Mouse (Mus musculus) R1 (cell line): ENCODE measurements around the gene Dnase1l1.
A peak's percentile ranks its signal among the peaks of the same experiment; 100 is the strongest.

Experiments used
- DNase-seq: peaks from one replicate; pipeline ENCODE4 v3.0.0-alpha.2; 2018; ENCODE audit warnings: low read depth, low spot score

Dnase1l1 gene

GRCm38 (mm10) chrX:74281732-74282394 lies at the start of gene Dnase1l1, which contains the start of gene Taz:
Gene Dnase1l1, minus strand, starts transcription at chrX:74282337.
Gene Taz, plus strand, starts transcription at chrX:74281912.
- DNase-seq = peak; percentile 94

DNA sequence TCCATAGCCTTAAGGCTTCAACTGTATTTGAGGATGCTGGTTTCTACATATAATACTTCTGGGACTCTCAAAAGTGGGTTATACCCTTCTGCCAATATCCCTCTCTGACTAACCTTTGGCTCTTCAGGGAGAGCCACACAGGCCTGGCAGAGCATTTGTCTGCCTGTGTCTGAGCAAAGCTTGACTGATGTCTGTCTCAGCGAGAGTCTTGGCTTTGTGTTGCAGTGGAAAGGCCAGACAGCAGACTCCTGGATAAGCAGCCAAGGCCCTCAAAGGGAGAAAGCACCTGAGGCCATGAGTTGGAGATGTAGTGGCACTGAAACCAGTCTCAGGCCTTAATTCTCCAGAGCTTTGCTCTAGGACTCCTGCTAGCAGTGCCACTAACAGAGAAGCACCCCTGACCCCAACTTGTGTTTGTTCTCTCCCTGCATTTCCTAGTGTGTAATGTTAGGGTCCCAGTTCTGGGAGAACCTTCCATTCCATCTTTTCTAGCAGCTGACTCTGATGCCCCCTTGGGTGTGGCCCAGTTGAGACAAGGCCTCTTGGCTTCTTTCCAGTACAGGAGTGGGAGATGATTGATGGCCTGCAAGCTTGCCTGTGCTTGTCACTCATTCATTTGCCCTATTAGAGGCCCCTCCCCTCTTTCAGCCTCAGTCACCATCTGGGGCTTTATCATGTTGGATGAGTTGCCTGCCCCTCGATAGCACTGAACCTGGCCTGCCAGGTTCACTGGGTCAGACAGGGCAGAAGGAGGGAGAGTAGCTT lies 48.2 kb upstream of the Dnase1l1 start:
- no peak for DNase-seq

- DNase-seq = no peak
Observed at GRCm38 (mm10) chrX:74329215-74329671, 47.1 kb upstream of the Dnase1l1 start.

DNA sequence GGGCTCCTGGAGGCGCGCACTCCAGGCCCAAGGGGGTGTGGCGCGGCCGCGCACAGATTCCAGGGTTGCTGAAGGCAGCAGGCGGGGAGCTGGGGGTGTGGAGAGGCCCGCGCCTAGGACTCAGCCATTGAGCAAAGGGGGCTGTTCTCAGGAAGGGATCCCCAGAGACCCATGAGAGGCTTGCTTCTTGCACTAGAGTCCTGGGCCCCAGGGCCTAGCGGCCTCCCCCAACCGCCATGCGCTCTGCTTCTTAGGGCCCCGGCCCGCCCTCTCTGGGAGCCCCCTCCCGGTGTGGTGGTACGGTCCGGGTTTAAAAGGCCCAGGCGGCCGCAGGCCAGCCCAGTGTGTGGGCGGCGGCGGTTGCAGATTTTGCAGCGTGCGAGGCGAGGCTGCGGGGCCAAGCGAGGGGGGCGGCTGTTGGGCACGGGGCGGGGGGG lies 46.6 kb upstream of the Dnase1l1 start, which contains the start of gene Plxna3:
TSS of gene Plxna3 (plus strand) at position 342 of the 437 bp plus-strand sequence.
- DNase-seq = peak; percentile 79

DNA sequence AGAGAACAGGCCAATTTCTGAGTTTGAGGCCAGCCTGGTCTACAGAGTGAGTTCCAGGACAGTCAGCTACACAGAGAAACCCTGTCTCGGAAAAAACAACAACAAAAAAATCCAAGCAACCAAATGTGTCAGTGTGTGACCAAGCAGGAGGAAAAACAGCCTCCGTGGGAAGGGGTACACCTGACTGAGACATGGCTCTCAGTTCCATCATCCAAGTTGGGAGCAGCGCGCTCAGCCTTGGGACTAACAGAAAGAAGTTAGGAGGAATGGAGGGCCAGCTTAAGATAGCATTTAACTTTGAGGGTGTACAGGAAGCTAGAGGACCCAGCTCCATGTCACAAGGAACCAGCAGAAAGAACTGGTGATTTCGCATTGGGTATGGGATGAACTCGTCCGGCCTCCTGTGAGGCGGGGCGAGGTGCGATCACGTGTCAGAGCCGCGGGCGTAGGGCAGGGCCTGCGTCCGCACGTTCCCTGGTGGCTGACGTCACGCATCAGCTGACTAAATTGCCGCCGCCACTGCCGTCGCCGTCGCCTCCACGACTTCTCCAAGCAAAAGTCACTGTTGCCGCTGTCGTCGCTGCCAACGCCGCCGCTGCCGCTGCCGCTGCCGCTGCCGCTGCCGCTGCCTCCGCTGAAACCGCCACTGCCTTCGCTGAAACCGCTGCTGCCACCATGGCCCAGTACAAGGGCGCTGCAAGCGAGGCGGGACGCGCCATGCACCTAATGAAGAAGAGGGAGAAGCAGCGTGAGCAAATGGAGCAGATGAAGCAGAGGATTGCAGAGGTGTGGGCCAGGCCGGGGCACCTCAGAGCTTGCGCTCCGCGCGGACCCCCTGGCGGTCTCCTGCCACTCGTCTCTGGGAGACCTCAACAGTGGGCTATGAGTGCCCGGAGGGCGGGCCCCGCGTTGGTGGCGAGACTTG lies 30.7 kb upstream of the Dnase1l1 start, which contains the start of gene Fam50a:
TSS of gene Fam50a (plus strand) at position 494 of the 925 bp plus-strand sequence.
- peak; percentile 85 for DNase-seq

DNA sequence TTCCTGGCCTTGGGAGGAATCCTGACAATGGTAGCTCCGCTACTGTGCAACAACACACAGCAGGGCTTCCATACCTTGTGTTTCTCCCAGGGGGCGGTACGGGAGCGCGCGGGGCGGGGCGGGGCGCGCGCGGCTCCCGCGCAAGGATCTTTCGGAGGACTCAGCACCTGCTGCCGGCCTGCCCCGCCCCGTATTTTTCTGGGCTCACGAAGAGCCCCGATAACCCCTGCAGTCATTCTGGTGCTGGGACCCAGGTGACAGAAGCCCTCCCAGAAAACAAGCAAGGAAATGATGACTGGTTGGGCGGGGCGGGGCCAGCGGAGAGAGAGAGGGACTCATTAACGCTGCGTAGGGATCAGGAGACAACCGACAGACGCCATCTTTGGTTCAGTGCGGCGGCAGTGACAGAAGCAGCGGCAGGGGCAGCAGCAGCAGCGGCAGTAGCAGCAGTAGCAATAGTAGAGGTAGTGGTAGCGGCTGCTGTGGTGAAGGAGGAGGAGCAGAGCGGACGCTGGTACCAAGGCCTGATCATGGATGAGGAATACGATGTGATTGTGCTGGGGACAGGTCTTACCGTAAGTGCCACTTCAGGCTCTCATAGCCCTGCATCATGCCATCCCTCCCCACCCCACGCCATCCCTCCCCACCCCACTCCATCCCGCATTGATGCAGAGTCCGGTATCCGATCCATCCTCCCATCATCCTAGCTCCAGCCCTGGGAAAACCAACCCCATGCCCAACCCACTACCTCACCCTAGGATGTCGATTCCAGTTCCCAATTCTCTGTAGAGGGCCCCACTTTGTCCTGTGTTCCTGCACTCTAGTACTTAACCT lies 22.9 kb upstream of the Dnase1l1 start, which contains the start of gene Gdi1:
TSS of gene Gdi1 (plus strand) at position 132 of the 834 bp plus-strand sequence.
- DNase-seq = peak; percentile 93

DNA sequence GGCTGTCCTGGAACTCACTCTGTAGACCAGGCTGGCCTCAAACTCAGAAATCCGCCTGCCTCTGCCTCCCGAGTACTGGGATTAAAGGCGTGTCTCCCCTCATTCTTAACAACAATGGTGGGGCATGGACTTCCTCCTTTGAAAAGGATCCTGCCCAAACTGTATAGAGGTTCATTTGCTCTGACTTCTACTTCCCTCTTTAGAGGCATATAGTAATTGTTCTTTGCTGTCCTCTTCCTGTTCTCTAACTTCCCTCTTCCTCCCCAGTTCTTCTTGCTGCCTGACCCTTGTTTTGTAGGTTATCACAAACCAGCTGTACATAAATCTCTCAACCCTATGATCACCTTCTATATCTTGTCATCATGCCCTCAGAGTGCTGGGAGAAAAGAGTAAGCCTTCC lies 17.6 kb upstream of the Dnase1l1 start:
- DNase-seq = no peak

DNA sequence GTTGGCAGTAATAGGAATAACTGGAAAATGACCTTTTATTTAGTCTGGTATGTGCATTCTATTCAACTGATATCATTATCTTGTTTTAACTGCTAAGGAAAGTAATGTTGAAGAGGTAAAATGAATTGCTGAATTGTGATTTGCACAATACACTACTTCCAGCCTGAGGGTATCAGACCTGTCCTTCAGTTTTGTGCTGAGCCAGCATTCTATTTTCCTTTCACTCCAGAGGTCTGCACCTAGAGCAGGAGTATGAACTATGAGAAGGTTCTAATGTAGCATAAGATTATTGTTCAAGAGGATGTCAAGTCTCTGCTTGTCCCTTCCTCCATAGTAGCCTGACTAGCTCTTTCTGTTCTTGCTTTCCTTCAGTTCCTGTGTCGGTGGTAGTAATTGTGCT lies 16.2 kb upstream of the Dnase1l1 start:
- no peak for DNase-seq

- peak; percentile 96 for DNase-seq
Observed at GRCm38 (mm10) chrX:74296538-74297448, 14.7 kb upstream of the Dnase1l1 start, which contains the start of gene Atp6ap1. Gene Atp6ap1, plus strand, starts transcription at chrX:74297097.

- DNase-seq = no peak
Observed at GRCm38 (mm10) chrX:74293431-74293830, 11.3 kb upstream of the Dnase1l1 start.

DNA sequence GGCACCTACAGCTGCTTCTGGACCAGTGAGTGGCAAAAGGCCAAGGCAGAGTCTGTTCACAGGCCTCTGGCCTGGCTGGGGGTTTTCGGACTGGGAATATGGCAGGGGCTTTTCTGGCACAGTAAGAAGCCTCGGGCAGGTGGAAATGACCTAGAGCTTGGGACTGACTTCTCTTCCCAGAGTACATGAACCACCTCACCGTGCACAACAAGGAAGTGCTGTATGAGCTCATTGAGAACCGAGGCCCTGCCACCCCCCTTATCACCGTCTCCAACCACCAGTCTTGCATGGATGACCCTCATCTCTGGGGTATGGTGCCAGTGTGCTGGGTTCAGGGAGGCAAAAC lies 928 bp upstream of the Dnase1l1 start:
- no peak for DNase-seq

DNA sequence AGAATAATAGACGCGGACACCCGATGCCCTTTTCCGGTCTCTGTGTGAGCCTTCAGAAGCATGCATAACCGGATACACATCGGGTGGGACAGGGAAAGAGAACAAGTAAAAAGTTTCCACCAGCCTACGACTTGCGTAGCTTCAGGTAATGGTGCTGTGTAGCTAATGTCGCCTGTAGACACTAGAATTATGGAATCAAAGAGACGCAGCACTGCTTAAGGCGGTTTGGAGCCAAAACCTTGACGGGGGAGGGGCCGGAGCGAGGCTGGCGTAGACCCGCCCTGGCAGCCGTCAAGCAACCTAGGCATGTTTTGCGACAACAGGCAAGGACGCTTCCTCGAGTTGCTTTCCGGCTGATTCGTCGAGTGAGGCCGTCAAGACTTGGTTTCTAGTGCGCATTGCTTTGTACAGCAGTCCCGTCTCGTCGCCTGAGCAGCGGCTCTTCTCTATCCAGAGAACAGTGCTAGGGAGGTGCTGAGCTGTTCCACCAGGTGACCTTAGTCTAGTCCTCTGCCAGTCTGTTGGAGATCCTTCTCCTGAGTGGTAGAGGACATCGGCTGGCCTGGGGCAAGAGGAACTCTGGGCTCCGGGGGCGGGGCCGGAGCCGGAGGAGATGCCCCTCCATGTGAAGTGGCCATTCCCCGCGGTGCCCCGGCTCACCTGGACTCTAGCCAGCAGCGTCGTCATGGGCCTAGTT lies 406 bp upstream of the Dnase1l1 start:
- peak; percentile 92 for DNase-seq

DNA sequence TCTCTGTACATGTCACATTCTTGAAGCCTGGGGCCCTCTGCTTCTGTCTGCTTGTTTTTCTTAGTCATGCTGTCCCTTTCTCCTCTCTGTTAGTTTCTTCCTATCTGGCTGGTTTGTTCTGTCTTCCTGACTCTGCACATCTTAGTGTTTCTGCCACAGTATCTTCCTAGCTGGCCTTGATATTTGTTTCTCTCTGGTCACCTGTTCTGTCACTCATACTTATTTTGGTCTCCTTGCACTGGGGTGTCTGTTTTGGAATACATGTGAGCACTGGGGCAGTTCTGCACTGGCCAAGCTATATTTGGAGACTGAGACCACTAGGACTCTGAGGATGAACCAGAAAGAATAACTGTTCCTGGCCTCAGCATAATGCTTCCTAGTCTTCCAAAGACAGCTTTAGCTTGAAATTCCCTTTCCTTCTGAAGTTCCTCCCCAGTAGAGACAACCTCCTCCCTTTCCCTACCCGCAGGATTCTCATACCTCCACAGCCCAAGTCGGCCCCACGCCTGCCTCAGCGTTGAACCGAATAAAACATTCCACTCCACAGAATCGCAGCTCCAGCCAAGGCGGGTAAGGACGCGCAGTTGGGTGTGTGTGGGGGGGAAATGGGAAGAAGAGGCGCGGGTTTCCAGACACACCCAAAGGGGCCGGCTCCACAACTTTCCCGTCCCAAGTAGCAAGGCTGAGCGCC lies 951 bp downstream of the Dnase1l1 start:
- no peak for DNase-seq

DNA sequence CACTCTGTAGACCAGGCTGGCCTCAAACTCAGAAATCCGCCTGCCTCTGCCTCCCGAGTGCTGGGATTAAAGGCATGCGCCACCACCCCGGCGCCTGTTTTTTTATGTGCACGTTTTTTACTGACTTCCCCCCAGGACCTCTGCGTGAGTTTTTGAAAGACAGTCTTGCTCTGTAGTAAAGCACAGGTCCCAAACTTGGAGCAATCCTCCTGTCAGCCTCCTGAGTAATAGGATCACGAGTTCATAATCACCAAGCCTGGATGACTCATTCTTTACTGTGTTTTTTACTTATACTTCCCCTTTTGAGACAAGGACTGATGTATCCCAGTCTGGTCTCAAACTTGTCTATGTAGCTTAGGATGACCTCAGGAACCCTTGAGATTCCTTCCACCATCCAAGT lies 4.2 kb downstream of the Dnase1l1 start:
- DNase-seq = no peak

DNA sequence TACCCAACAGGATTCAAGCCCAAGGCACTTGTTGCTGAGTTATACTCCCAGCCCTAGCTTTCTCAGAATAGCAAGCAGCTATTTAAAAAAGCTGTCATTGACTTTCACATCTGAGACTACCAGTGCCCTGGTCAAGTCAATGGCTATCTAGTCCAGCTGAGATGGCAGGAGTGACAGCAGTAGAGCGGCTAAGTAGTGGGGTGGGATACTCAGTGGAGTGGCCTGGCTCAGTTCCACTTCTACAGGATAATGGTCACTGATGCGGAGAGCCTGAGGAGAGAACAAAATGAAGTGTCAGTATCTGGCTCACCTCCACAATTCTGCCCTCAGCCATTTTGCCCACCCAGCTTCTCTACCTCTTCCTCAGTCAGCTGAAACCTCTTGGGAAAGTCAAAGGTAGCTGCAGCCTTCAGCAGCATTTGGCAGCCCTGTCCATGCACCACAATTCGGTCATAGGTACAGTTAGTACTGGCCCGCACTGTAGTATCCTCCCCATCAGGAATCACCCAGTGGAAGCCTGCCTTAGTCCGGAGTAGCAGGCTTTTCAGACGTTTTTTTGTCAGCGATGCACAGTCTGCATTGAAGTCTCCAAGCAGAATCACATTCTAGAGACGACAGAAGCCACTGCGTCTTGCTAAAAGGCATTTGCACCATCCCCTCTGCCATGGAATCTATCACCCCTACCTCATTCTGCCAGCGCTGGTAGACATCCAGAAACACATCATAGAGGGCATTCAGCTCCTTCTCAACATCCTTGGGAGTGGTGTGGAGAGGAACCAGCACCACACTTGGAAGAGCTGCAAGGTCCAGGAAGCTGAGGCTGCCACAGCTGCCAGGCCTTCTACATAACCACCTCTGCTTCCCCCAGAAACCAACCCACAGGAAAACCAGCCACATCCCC lies 8.5 kb downstream of the Dnase1l1 start:
- DNase-seq = peak; percentile 46

GRCm38 (mm10) chrX:74270902-74271551 lies 11.1 kb downstream of the Dnase1l1 start:
- peak; percentile 50 for DNase-seq
